Mouse (Mus musculus): ENCODE measurements around the gene Ccdc51. TPM values are rescaled to one million over a fixed set of nuclear protein-coding genes. Genes with fewer than 3 reads are reported as not detected.

Gene Ccdc51
- polyA plus RNA-seq, 1 experiment from 2014 or later = 14.0 TPM

DNA sequence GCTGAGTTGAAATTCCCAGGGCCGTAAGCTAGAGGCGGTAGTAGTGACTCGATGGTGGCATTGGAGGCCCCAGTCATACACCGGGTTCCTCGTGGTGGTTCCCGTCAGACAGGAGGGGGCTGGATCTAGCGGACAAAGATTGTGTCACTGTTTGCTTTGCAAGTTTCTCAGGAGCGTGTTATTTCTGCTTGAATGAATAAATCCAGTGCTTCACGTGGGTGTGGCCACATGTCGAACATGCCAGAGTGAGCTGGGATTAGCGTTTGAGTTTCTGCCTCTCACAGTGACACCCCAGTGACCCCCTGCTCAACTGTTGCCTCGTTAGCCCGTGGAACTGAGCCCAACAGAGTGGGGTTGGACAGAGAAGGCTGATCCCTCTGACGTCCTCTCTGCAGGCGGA, 8.2 kb downstream of the Ccdc51 start:
- Histone ChIP-seq H3K4me3 (replicated peaks; ENCODE audit: low read depth, low read length) (no peak overlapping the region), H3K4me2 (ENCODE audit: low read length) (no peak overlapping the region), H3K9ac (replicated peaks; ENCODE audit: low read length) (no peak overlapping the region), H3K36me3 (ENCODE audit: control insufficient read depth, insufficient read depth, low read length) (peaks cover 27% of the 10 kb centered on the region), H3K27me3 (ENCODE audit: control insufficient read depth, insufficient read depth, low read length) (no peaks in the 10 kb centered on the region), H3K4me1 (ENCODE audit: control insufficient read depth, insufficient read depth, low read length) (peaks cover 11% of the 10 kb centered on the region), H3K27ac (replicated peaks; ENCODE audit: low read depth, low read length) (no peak overlapping the region), H3K9me3 (ENCODE audit: control insufficient read depth, low read length) (no peaks in the 10 kb centered on the region)
- 57% methylated on average over 15 of the region's 15 CpGs for WGBS
- DNase-seq (no peak), ATAC-seq (ENCODE audit: low FRiP score, low TSS enrichment) (no peak)

DNA sequence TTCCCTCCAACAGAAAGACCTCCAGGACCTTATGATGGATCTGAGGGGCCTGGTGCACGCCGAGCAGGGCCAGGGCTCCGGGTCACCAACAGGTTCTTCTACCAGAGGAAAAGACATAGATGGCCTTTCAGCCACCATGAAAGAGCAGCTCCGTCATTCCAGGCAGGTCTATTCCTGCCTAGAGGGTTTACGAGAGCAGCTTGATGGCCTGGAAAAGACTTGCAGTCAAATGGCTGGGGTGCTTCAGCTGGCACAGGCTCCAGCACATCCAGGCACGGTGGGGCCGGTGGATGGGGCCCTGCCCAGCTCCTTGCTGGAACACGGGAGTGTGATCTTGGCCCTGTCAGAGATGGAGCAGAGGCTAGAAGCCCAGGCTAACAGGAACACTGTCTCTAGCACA, 9.5 kb downstream of the Ccdc51 start:
- ATAC-seq (ENCODE audit: low FRiP score, low TSS enrichment) (no peak), DNase-seq (no peak)
- H3K9ac ChIP-seq (replicated peaks; ENCODE audit: low read length) = no peak overlapping the region
- 94% methylated on average over 8 of the region's 8 CpGs for WGBS
- H3K4me1 ChIP-seq (ENCODE audit: control insufficient read depth, insufficient read depth, low read length) = peaks cover 13% of the 10 kb centered on the region
- no peaks in the 10 kb centered on the region for H3K27me3 ChIP-seq (ENCODE audit: control insufficient read depth, insufficient read depth, low read length)
- H3K27ac ChIP-seq (replicated peaks; ENCODE audit: low read depth, low read length) = no peak overlapping the region
- no peaks in the 10 kb centered on the region for H3K9me3 ChIP-seq (ENCODE audit: control insufficient read depth, low read length)
- H3K36me3 ChIP-seq (ENCODE audit: control insufficient read depth, insufficient read depth, low read length) = peaks cover 27% of the 10 kb centered on the region
- H3K4me2 ChIP-seq (ENCODE audit: low read length) = no peak overlapping the region
- H3K4me3 ChIP-seq (replicated peaks; ENCODE audit: low read depth, low read length) = no peak overlapping the region

DNA sequence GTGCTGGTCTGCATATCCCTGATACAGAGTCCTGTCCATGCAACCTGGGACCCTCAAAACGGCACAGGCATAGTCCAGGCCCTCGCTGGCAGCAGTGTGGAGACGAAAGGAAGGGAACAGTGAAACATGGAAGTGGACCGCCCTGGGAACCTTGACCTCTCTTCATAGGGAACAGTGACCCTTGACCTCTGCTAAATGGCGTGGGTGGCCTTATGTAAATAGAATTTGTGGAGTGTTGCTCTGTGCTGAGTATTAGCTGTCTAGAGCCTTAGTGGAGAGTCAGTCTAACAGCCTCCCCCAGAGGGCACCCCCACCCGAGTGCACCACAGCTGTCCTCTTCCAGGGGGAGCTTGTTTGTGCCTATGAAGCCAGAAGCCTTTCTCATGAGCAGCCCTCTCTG, 10.5 kb downstream of the Ccdc51 start:
- ATAC-seq (ENCODE audit: low FRiP score, low TSS enrichment) = no peak
- no peak overlapping the region for H3K9ac ChIP-seq (replicated peaks; ENCODE audit: low read length)
- WGBS = 29% methylated on average over 6 of the region's 6 CpGs
- DNase-seq = no peak
- no peak overlapping the region for H3K4me3 ChIP-seq (replicated peaks; ENCODE audit: low read depth, low read length)
- peaks cover 27% of the 10 kb centered on the region for H3K36me3 ChIP-seq (ENCODE audit: control insufficient read depth, insufficient read depth, low read length)
- peaks cover 22% of the 10 kb centered on the region for H3K4me1 ChIP-seq (ENCODE audit: control insufficient read depth, insufficient read depth, low read length)
- no peaks in the 10 kb centered on the region for H3K27me3 ChIP-seq (ENCODE audit: control insufficient read depth, insufficient read depth, low read length)
- H3K27ac ChIP-seq (replicated peaks; ENCODE audit: low read depth, low read length) = no peak overlapping the region
- H3K9me3 ChIP-seq (ENCODE audit: control insufficient read depth, low read length) = no peaks in the 10 kb centered on the region
- H3K4me2 ChIP-seq (ENCODE audit: low read length) = no peak overlapping the region

DNA sequence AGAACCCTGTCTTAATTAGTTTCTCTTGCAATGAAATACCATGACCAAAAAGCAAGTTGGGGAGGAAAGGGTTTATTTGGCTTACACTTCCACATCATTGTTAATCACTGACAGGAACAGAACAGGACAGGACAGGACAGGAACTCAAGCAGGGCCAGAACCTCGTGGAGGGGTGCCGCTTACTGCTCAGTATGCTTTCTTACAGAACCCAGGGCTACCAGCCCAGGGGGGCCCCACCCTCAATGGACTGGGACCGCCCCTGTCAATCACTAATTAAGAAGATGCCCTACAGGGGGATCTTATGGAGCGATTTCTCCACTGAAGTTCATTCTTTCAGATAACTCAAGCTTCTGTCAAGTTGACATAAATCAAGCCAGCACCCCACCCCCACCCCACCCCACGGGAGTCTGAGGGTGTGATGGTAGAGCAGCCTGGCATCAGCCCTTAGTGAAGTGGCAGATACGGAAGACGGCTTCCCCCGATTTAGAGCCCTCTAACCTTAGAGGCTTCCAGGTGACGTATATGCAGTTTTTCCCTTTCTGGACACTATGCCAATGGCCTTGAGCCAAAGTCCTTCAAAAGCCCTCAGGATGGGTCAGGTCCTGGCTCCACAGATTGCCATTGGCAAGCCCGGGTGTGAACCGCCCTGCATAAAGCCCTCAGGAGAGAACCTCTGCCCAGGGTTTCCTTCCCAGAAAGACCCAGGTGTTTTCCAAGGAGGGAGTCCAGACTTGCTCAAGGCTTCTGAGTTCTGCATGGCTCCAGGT, 11.7 kb downstream of the Ccdc51 start:
- peak; percentile 35 for DNase-seq
- H3K9me3 ChIP-seq (ENCODE audit: control insufficient read depth, low read length) = no peaks in the 10 kb centered on the region

DNA sequence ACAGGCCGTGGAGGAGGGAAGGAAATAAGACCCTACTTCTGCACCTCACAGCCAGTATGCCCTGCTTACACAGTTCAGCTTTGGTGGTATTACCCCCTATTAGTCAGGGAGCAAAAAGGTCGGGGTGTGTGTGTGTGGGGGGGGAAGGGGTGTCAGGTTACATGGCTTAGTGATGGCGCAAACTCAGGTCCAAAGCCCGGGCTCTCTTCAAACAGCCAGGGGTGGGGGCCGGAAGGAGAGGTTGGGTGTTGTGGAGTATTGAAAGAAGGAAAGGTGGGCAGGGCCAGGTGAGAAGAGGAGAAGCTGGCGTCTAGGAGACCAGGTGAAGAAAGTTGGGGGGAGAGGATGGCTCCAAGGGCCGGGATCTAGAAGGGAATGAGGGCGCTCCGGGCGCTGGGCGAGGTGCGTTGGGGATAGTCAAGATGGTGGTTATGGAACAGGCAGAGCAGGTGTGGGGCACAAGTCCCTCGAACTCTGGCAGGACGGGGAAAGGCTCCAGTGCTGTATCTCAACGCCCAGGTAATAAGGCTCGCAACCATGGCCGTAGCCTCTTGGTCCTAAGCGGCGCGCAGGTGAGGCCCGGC, 12.4 kb downstream of the Ccdc51 start:
- 1% methylated on average over 21 of the region's 21 CpGs for whole genome bisulfite sequencing
- ATAC-seq (ENCODE audit: low FRiP score, low TSS enrichment) (no peak; the same call in 1 of the 2 replicates), DNase-seq (no peak)
- H3K9ac ChIP-seq (replicated peaks; ENCODE audit: low read length) = peak overlapping the region; percentile 97
- peaks cover 31% of the 10 kb centered on the region for H3K36me3 ChIP-seq (ENCODE audit: control insufficient read depth, insufficient read depth, low read length)
- peaks cover 39% of the 10 kb centered on the region for H3K4me1 ChIP-seq (ENCODE audit: control insufficient read depth, insufficient read depth, low read length)
- peak overlapping the region; percentile 76 for H3K4me3 ChIP-seq (replicated peaks; ENCODE audit: low read depth, low read length)
- no peaks in the 10 kb centered on the region for H3K9me3 ChIP-seq (ENCODE audit: control insufficient read depth, low read length)
- no peaks in the 10 kb centered on the region for H3K27me3 ChIP-seq (ENCODE audit: control insufficient read depth, insufficient read depth, low read length)
- peak overlapping the region; percentile 100 for H3K27ac ChIP-seq (replicated peaks; ENCODE audit: low read depth, low read length)
- peak overlapping the region; percentile 97 for H3K4me2 ChIP-seq (ENCODE audit: low read length)

More for the DNA sequence above, 11.7 kb downstream of the Ccdc51 start:
- 17% methylated on average over 11 of the region's 11 CpGs for WGBS
- no peaks in the 10 kb centered on the region for H3K27me3 ChIP-seq (ENCODE audit: control insufficient read depth, insufficient read depth, low read length)
- H3K9ac ChIP-seq (replicated peaks; ENCODE audit: low read length) = peak overlapping the region; percentile 97
- ATAC-seq (ENCODE audit: low FRiP score, low TSS enrichment) = no peak
- H3K4me3 ChIP-seq (replicated peaks; ENCODE audit: low read depth, low read length) = peak overlapping the region; percentile 76
- H3K4me2 ChIP-seq (ENCODE audit: low read length) = peak overlapping the region; percentile 97
- peaks cover 34% of the 10 kb centered on the region for H3K4me1 ChIP-seq (ENCODE audit: control insufficient read depth, insufficient read depth, low read length)
- peaks cover 27% of the 10 kb centered on the region for H3K36me3 ChIP-seq (ENCODE audit: control insufficient read depth, insufficient read depth, low read length)
- H3K27ac ChIP-seq (replicated peaks; ENCODE audit: low read depth, low read length) = peak overlapping the region; percentile 100

DNA sequence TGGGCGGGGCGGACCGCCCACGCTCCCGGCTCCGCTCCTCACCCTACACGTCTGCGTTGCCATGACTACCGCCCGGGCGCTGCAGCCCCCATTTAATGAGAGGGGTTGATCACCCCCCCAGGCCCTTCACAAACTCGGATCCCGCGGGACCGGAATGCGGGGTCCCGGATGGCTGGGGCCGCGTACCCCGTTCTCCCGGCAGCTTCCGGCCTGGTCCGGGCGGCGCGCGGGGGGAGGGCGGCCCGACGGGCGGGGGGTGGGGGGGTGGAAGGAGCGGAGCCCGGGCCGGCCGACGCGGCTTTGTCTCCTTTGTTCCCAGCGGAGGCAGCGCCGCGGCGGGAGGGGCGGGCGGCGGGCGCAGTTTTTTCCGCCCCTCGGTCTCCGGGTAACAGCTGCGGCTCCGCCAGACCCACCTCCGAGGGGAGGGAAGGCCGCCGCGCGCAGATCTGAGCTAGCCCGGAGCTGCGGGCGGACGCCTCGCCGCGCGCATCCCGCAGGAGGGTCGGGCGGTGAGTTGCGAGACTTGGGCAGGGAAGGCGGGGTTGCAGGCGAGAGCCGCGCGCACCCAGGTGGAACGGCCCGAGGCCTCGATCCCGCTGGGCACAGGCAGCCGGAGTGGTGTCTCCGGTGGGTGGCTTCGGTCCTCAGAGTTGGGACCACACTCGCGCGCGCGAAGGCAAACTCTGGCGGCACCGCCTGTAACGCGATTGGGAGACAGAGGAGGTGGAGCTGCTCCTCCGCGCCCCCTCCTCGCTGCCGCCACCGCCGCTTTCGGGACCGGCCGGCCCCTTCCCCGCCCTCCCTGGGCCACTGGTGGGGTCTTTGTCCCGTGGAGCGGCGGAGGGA, 13.1 kb downstream of the Ccdc51 start, which contains the start of gene Plxnb1:
Gene Plxnb1 (plus strand): TSS at position 253 of the 846 bp plus-strand sequence.
- Histone ChIP-seq H3K4me3 (replicated peaks; ENCODE audit: low read depth, low read length) (peak within 1 kb of the TSS; percentile 76), H3K27me3 (ENCODE audit: control insufficient read depth, insufficient read depth, low read length) (no peaks in the 10 kb centered on the region), H3K4me1 (ENCODE audit: control insufficient read depth, insufficient read depth, low read length) (peaks cover 39% of the 10 kb centered on the region), H3K27ac (replicated peaks; ENCODE audit: low read depth, low read length) (peak within 1 kb of the TSS; percentile 100), H3K4me2 (ENCODE audit: low read length) (peak within 1 kb of the TSS; percentile 97), H3K9ac (replicated peaks; ENCODE audit: low read length) (peak within 1 kb of the TSS; percentile 97), H3K9me3 (ENCODE audit: control insufficient read depth, low read length) (no peaks in the 10 kb centered on the region), H3K36me3 (ENCODE audit: control insufficient read depth, insufficient read depth, low read length) (peaks cover 31% of the 10 kb centered on the region)
- under 1% methylated on average over 96 of the region's 102 CpGs for WGBS
- ATAC-seq (ENCODE audit: low FRiP score, low TSS enrichment) (peak; percentile 71), DNase-seq (peak; percentile 89)

DNA sequence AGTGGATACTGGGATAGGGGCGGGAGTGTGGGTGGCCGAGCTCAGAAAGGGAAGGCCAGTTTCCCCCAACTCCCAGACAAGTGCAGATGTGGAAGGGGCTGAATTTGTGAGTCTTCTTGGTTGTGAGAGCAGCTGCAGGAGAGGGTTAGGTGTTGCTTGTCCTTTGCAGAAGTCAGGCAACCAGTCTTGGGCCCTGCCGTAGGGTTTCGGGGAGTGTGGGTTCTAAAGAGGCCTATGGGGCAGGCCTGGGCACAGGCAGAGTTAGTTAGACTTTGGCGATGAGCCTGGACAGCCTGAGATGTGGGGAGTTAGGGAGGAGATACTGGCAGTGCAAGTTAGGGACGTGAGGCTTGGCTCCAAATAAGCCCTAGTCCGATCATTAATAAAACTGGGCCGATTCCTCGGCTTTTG, 14.0 kb downstream of the Ccdc51 start:
- Histone ChIP-seq H3K4me1 (ENCODE audit: control insufficient read depth, insufficient read depth, low read length) (peaks cover 39% of the 10 kb centered on the region), H3K9ac (replicated peaks; ENCODE audit: low read length) (peak overlapping the region; percentile 97), H3K4me2 (ENCODE audit: low read length) (peak overlapping the region; percentile 97), H3K27me3 (ENCODE audit: control insufficient read depth, insufficient read depth, low read length) (no peaks in the 10 kb centered on the region), H3K36me3 (ENCODE audit: control insufficient read depth, insufficient read depth, low read length) (peaks cover 29% of the 10 kb centered on the region), H3K9me3 (ENCODE audit: control insufficient read depth, low read length) (no peaks in the 10 kb centered on the region), H3K4me3 (replicated peaks; ENCODE audit: low read depth, low read length) (peak overlapping the region; percentile 76), H3K27ac (replicated peaks; ENCODE audit: low read depth, low read length) (peak overlapping the region; percentile 100)
- ATAC-seq (ENCODE audit: low FRiP score, low TSS enrichment) (no peak; the same call in 1 of the 2 replicates), DNase-seq (no peak)
- 4% methylated on average over 9 of the region's 9 CpGs for WGBS

DNA sequence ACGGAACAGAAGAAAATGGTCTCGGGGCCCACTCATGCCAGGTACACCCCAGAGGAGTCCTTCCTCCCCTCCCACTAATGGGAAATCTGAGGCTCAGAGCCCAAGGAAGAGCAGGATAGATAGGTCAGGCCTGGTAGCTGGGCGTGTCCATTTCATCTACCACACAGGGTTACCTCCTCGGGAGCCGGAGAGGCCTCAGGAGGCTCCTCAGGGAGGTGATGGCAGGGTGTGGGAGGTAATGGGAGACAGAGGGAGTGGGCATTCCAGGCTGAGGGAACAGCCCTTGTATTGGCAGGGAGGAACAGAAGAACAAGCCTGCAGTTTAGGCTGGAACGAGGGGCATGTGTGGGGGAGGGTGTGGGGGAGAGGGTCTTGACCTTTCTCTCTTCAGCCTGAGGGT, 14.6 kb downstream of the Ccdc51 start:
- Histone ChIP-seq H3K27ac (replicated peaks; ENCODE audit: low read depth, low read length) (peak overlapping the region; percentile 100), H3K4me3 (replicated peaks; ENCODE audit: low read depth, low read length) (peak overlapping the region; percentile 76), H3K36me3 (ENCODE audit: control insufficient read depth, insufficient read depth, low read length) (peaks cover 27% of the 10 kb centered on the region), H3K9ac (replicated peaks; ENCODE audit: low read length) (peak overlapping the region; percentile 97), H3K4me1 (ENCODE audit: control insufficient read depth, insufficient read depth, low read length) (peaks cover 39% of the 10 kb centered on the region), H3K27me3 (ENCODE audit: control insufficient read depth, insufficient read depth, low read length) (no peaks in the 10 kb centered on the region), H3K9me3 (ENCODE audit: control insufficient read depth, low read length) (no peaks in the 10 kb centered on the region), H3K4me2 (ENCODE audit: low read length) (peak overlapping the region; percentile 97)
- peak; percentile 55 for DNase-seq
- ATAC-seq (ENCODE audit: low FRiP score, low TSS enrichment) = no peak
- WGBS = 10% methylated on average over 6 of the region's 6 CpGs
